Mouse (Mus musculus) kidney, adult 2 months (tissue): Measurements from ENCODE around the gene Zbtb5.
A peak's percentile ranks its signal among the peaks of the same experiment; 100 is the strongest.

Experiments used
- CTCF ChIP-seq: fragments of 200-500 bp; conservative IDR thresholded peaks from 2 replicates; pipeline ENCODE4 v1.5.1; 2011; ENCODE audit warnings: low read depth, mild to moderate bottlenecking, control low read depth, low read length, moderate library complexity, mixed read lengths; ENCODE audit not compliant: insufficient read depth, insufficient read length
- POLR2A ChIP-seq: fragments of 200-500 bp; IDR thresholded peaks from one replicate; pipeline ENCODE4 v1.6.1; 2011; ENCODE audit warnings: low read depth, low read length, control low read depth

DNA sequence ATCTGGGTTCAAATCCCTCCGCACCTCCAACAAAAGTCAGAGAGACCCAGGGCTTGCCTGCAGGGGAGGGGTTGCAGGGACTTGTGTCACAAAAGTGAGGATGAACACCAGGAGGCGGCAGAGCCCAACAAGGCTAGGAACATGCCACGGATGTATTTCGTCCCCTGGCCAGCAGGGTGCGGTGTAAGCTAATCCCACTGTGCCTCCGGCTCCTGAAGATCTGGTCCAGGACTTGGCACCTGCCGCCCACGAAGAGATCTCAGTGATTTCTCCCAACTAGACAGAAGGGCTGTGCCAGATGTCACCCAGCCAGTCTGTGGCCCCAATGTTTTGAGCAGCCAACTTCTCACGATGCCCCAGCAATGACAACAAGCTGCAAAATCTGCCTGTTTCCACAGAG lies 38.8 kb downstream of the Zbtb5 start:
- TF ChIP-seq CTCF (peak; percentile 100; the same call in 1 of the 2 replicates), POLR2A (no peak)
